Mouse (Mus musculus) embryonic facial prominence, embryonic 14.5 days (tissue): ENCODE measurements around the gene Crct1. TPM values are rescaled to one million over a fixed set of nuclear protein-coding genes. Genes with fewer than 3 reads are reported as not detected.

ENCODE experiments used
- ATAC-seq: fragments of 200-750 bp; cut with Nextera tagmentation; 2 replicates; pipeline ENCODE4 v1.8.0; 2017; ENCODE audit warnings: low read depth, moderate number of reproducible peaks, moderate TSS enrichment
- DNase-seq: peaks from one replicate; pipeline ENCODE4 v3.0.0-alpha.2; 2015; ENCODE audit warnings: low spot score
- H3K27ac ChIP-seq: fragments of 300-500 bp; sonication (generic); replicated peaks from 2 replicates; pipeline ENCODE4 v1.5.1; 2014; ENCODE audit warnings: low read depth, mild to moderate bottlenecking, low read length, moderate library complexity
- H3K27me3 ChIP-seq: fragments of 300-500 bp; sonication (generic); replicated peaks from 2 replicates; pipeline ENCODE4 v1.6.1; 2014; ENCODE audit warnings: low read length; ENCODE audit not compliant: control insufficient read depth, insufficient read depth
- H3K36me3 ChIP-seq: fragments of 300-500 bp; sonication (generic); 2 replicates; pipeline ENCODE4 v1.6.1; 2014; ENCODE audit warnings: low read length, mixed read lengths; ENCODE audit not compliant: control insufficient read depth, insufficient read depth
- H3K4me1 ChIP-seq: fragments of 300-500 bp; sonication (generic); 2 replicates; pipeline ENCODE4 v1.6.1; 2014; ENCODE audit warnings: antibody characterized with exemption, low read length; ENCODE audit not compliant: control insufficient read depth, insufficient read depth
- H3K4me2 ChIP-seq: fragments of 300-500 bp; sonication (generic); 2 replicates; pipeline ENCODE4 v1.6.1; 2014; ENCODE audit warnings: low read depth, mild to moderate bottlenecking, low read length, moderate library complexity, mixed read lengths
- H3K4me3 ChIP-seq: fragments of 300-500 bp; sonication (generic); 2 replicates; pipeline ENCODE4 v1.5.1; 2014; ENCODE audit warnings: low read depth, mild to moderate bottlenecking, low read length
- H3K9ac ChIP-seq: fragments of 300-500 bp; sonication (generic); 2 replicates; pipeline ENCODE4 v1.6.1; 2014; ENCODE audit warnings: low read depth, mild to moderate bottlenecking, low read length, moderate library complexity, mixed read lengths
- H3K9me3 ChIP-seq: fragments of 300-500 bp; sonication (generic); 2 replicates; pipeline ENCODE4 v1.6.1; 2016; ENCODE audit warnings: low read length; ENCODE audit not compliant: control insufficient read depth
- WGBS: fragments of 180-500 bp; shearing (Covaris S2); extraction: QIAGEN DNeasy Blood & Tissue Kit; methylation state at CpG from one replicate; pipeline ENCODE4 v1.1.7; 2014; 5-methylcytosine and 5-hydroxymethylcytosine counted together
- polyA plus RNA-seq: library from polyadenylated mRNA; unstranded; fragments of >200 nt; fragmentation: Nextera tagmentation; extraction: Ambion mirVana; gene quantifications from 2 replicates; pipeline ENCODE4 v1.2.1, GENCODE M21; 2014

The Crct1 gene
- polyA plus RNA-seq, 1 experiment from 2014 or later = 7.5 TPM

- WGBS = 24% methylated on average over 5 of the region's 5 CpGs
- Histone ChIP-seq H3K9ac (peak overlapping the region; percentile 64), H3K36me3 (no peaks in the 10 kb centered on the region), H3K4me2 (peak overlapping the region; percentile 87), H3K4me3 (peak overlapping the region; percentile 46), H3K27me3 (no peaks in the 10 kb centered on the region; the same call in 1 of the 2 replicates), H3K27ac (0 out of 2 replicates have a peak overlapping the region, but pooled peaks have one; percentile 53), H3K9me3 (no peaks in the 10 kb centered on the region), H3K4me1 (0 out of 2 replicates have a peak, but pooled peaks cover 3% of the 10 kb centered on the region)
- DNase-seq (no peak), ATAC-seq (no peak)
Measured at GRCm38 (mm10) chr3:93014871-93015270, 616 bp downstream of the Crct1 start.

- WGBS = 2% methylated on average over 19 of the region's 24 CpGs
- H3K4me3 ChIP-seq = peak overlapping the region; percentile 46
- 0 out of 2 replicates have a peak, but pooled peaks cover 3% of the 10 kb centered on the region for H3K4me1 ChIP-seq
- no peaks in the 10 kb centered on the region for H3K9me3 ChIP-seq
- ATAC-seq (peak; percentile 92), DNase-seq (peak; percentile 83)
- H3K36me3 ChIP-seq = no peaks in the 10 kb centered on the region
- H3K4me2 ChIP-seq = peak overlapping the region; percentile 87
- H3K27ac ChIP-seq = peak overlapping the region; percentile 53; the same call in 1 of the 2 replicates
- H3K9ac ChIP-seq = peak overlapping the region; percentile 64
- H3K27me3 ChIP-seq = no peaks in the 10 kb centered on the region; the same call in 1 of the 2 replicates
Measured at GRCm38 (mm10) chr3:93014378-93014801, 1.1 kb downstream of the Crct1 start.

GRCm38 (mm10) chr3:93002843-93003242 lies 12.6 kb downstream of the Crct1 start:
- Histone ChIP-seq H3K27ac (no peak overlapping the region), H3K4me2 (no peak overlapping the region), H3K4me3 (no peak overlapping the region), H3K36me3 (no peaks in the 10 kb centered on the region), H3K9ac (no peak overlapping the region), H3K27me3 (no peaks in the 10 kb centered on the region), H3K9me3 (no peaks in the 10 kb centered on the region), H3K4me1 (no peaks in the 10 kb centered on the region)
- no peak for DNase-seq
- WGBS = 71% methylated on average over 4 of the region's 4 CpGs
- ATAC-seq = no peak

DNA sequence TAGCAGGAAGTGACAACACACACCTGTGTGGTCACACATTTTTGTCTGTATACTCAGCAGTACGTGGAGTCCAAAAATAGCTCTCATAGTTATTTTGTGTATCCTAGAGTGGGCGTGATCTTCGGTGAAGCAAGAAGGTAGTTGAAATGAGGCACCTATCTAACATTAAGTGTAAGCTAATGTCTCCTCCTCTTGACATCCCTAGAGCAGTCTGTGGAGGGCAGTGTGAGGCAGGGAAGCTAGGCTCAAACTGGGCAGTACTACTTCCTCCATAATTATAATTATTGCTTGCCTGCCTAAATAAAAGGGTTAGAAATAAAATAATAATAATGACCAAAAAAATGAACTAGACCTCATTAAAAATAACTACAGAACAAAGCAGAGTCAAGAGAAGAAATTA lies 14.9 kb downstream of the Crct1 start:
- ATAC-seq = no peak
- no peak overlapping the region for H3K9ac ChIP-seq
- H3K9me3 ChIP-seq = no peaks in the 10 kb centered on the region
- H3K27me3 ChIP-seq = no peaks in the 10 kb centered on the region
- 77% methylated on average over 3 of the region's 3 CpGs for WGBS
- H3K4me3 ChIP-seq = no peak overlapping the region
- H3K27ac ChIP-seq = no peak overlapping the region
- H3K4me2 ChIP-seq = no peak overlapping the region
- no peak for DNase-seq
- no peaks in the 10 kb centered on the region for H3K4me1 ChIP-seq
- no peaks in the 10 kb centered on the region for H3K36me3 ChIP-seq

DNA sequence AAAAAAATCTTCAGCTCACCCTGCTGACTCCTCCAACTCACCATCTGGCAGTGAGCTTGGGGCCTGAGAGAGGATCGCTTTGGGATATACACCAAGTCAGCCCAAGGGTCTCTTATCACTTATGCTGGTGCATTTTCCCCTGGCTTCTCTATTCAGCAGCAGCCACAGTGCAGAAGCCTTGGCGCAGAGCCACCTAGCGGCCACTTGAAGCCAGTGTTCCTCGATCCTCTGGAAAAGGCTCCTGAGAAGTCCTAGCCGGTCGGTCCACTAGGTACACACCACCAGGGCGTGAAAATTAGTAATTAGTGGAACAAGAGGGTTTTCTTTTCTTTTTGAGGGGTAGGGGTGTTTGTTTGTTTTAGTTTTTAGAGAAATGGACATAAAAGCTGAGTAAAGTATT lies 16.8 kb downstream of the Crct1 start:
- no peak overlapping the region for H3K4me3 ChIP-seq
- no peaks in the 10 kb centered on the region for H3K36me3 ChIP-seq
- H3K9me3 ChIP-seq = no peaks in the 10 kb centered on the region
- peak; percentile 84 for DNase-seq
- H3K27ac ChIP-seq = no peak overlapping the region
- WGBS = 4% methylated on average over 7 of the region's 7 CpGs
- no peak overlapping the region for H3K9ac ChIP-seq
- no peaks in the 10 kb centered on the region for H3K27me3 ChIP-seq
- peak; percentile 79 for ATAC-seq
- no peak overlapping the region for H3K4me2 ChIP-seq
- no peaks in the 10 kb centered on the region for H3K4me1 ChIP-seq

- H3K27me3 ChIP-seq = no peaks in the 10 kb centered on the region
- no peak within 1 kb of the TSS for H3K9ac ChIP-seq
- H3K9me3 ChIP-seq = no peaks in the 10 kb centered on the region
- no peak within 1 kb of the TSS for H3K27ac ChIP-seq
- DNase-seq (no peak), ATAC-seq (no peak)
- H3K4me3 ChIP-seq = no peak within 1 kb of the TSS
- H3K36me3 ChIP-seq = no peaks in the 10 kb centered on the region
- H3K4me1 ChIP-seq = no peaks in the 10 kb centered on the region
- H3K4me2 ChIP-seq = no peak within 1 kb of the TSS
Measured at GRCm38 (mm10) chr3:92991926-92992325, 23.6 kb downstream of the Crct1 start, which contains the start of gene Lce3f. Gene Lce3f (plus strand): TSS chr3:92992226.

- no peak for ATAC-seq
- DNase-seq = no peak
- no peaks in the 10 kb centered on the region for H3K36me3 ChIP-seq
- H3K9me3 ChIP-seq = no peaks in the 10 kb centered on the region
- no peak overlapping the region for H3K4me3 ChIP-seq
- H3K4me2 ChIP-seq = no peak overlapping the region
- WGBS = 62% methylated on average over 2 of the region's 2 CpGs
- H3K4me1 ChIP-seq = no peaks in the 10 kb centered on the region
- H3K9ac ChIP-seq = no peak overlapping the region
- no peak overlapping the region for H3K27ac ChIP-seq
- H3K27me3 ChIP-seq = no peaks in the 10 kb centered on the region
Measured at GRCm38 (mm10) chr3:92978484-92978883, 37.0 kb downstream of the Crct1 start.

DNA sequence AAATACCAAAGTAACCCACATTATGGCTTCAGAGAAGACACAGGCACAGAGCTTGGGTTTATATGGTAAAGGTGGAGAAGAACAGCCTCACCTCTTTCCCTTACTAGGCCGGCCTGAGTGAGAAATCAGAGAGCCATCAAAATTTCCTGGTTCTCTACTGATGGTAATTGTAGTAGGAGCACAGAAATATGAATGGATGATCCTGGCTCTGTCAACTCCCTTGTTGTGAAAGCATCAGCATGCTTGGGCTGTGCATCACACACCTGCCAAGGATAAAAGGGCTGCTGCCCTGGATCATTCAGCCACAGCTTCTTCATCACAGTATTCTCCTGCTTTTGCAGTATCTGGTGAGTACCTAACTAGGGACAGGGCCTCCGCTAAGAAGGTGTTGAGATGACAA lies 48.7 kb downstream of the Crct1 start, which contains the start of gene Lce3e:
TSS of gene Lce3e (plus strand) at position 301 of the 400 bp plus-strand sequence.
- Histone ChIP-seq H3K4me1 (no peaks in the 10 kb centered on the region), H3K4me2 (no peak within 1 kb of the TSS), H3K27me3 (no peaks in the 10 kb centered on the region), H3K4me3 (no peak within 1 kb of the TSS), H3K9ac (no peak within 1 kb of the TSS), H3K9me3 (no peaks in the 10 kb centered on the region), H3K36me3 (no peaks in the 10 kb centered on the region), H3K27ac (no peak within 1 kb of the TSS)
- ATAC-seq (no peak), DNase-seq (no peak)
- WGBS = 90% methylated on average over 2 of the region's 2 CpGs
